Mouse (Mus musculus): ENCODE measurements around the gene 4931440F15Rik. TPM values are rescaled to one million over a fixed set of nuclear protein-coding genes. Genes with fewer than 3 reads are reported as not detected.

The 4931440F15Rik gene
- polyA plus RNA-seq, 1 experiment = 0.04 TPM

DNA sequence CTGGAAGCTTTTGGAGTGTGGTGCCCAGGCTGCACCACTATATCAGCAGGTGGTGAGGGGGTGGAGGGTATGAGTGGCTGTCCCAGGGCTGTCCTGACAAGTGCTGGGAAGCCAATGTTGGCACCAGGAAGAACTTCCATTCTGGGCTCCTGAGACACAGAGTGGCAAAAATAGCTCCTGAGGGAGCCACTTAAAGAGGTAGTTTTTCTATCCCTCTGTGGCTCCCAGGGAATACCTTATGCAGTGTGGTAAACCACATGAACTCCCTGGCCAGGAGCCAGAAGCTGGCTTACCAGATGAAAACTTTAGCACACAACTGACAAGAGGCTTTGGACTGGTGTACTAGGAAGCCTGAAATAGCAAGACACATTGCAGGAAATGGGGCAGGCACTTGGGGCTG, 47.5 kb downstream of the 4931440F15Rik start:
- H3ac ChIP-seq (ENCODE audit: control insufficient read depth, insufficient read length) = no peak overlapping the region
- peak overlapping the region; percentile 25 for H3K4me2 ChIP-seq (ENCODE audit: low read depth)
- no peaks in the 10 kb centered on the region for H3K36me3 ChIP-seq (ENCODE audit: control insufficient read depth, insufficient read depth)
- no peaks in the 10 kb centered on the region for H3K79me2 ChIP-seq (ENCODE audit: control insufficient read depth, insufficient read depth)
- H3K4me3 ChIP-seq = no peak overlapping the region
- no peaks in the 10 kb centered on the region for H3K27me3 ChIP-seq (ENCODE audit: control insufficient read depth, insufficient read depth, insufficient read length)
- TF ChIP-seq MYOG (IDR thresholded peaks at IDR 0.05; ENCODE audit: control insufficient read depth in 1 of 3, insufficient read depth in 1 of 3, insufficient read length in 2 of 3, low read depth in 2 of 3) (peak; percentile 40 to 89 (median 56)), POLR2A (IDR thresholded peaks at IDR 0.05; ENCODE audit: insufficient read length, low read depth) (no peak), E2F4 (IDR thresholded peaks at IDR 0.05; ENCODE audit: insufficient read depth) (no peak), CEBPB (IDR thresholded peaks at IDR 0.05; ENCODE audit: insufficient read depth, poor library complexity, severe bottlenecking) (no peak), USF1 (IDR thresholded peaks at IDR 0.05; ENCODE audit: low read depth) (no peak), TCF12 (IDR thresholded peaks at IDR 0.05; ENCODE audit: insufficient read depth, poor library complexity, severe bottlenecking) (peak; percentile 43), REST (IDR thresholded peaks at IDR 0.05; ENCODE audit: insufficient read depth, insufficient read length) (no peak), POLR2AphosphoS2 (IDR thresholded peaks at IDR 0.05; ENCODE audit: insufficient read length, low read depth) (no peak), SRF (IDR thresholded peaks at IDR 0.05; ENCODE audit: control insufficient read depth, insufficient read length, low read depth) (no peak), MYOD1 (IDR thresholded peaks at IDR 0.05; ENCODE audit: control insufficient read depth in 1 of 3, insufficient read length in 2 of 3, low read depth in 2 of 3) (peak; percentile 64 to 92 (median 82)), TCF3 (IDR thresholded peaks at IDR 0.05; ENCODE audit: insufficient read length, low read depth) (peak; percentile 86), MAX (IDR thresholded peaks at IDR 0.05; ENCODE audit: low read depth) (no peak)

DNA sequence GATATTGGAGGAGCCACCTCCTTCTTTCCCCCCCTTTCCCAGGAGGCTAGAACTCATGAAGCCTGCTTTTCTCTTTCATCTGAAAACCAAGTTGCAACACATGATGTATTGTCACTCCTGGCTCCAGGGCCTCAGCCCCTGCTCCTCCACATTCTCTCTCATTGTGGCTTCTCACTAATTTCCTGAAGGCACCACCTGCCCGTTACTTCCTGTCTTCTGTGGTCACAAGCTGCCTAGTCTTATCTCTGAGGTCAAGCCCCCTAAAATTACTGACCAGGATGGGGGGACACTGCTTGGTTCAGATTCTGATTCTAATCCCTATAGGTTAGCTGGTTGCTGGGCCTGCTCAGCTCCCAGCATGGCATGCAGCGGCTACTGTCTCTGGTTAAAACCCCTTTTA, 50.7 kb downstream of the 4931440F15Rik start:
- Histone ChIP-seq H3K4me3 (no peak overlapping the region), H3ac (ENCODE audit: control insufficient read depth, insufficient read length) (no peak overlapping the region), H3K36me3 (ENCODE audit: control insufficient read depth, insufficient read depth) (no peaks in the 10 kb centered on the region), H3K27me3 (ENCODE audit: control insufficient read depth, insufficient read depth, insufficient read length) (no peaks in the 10 kb centered on the region), H3K79me2 (ENCODE audit: control insufficient read depth, insufficient read depth) (no peaks in the 10 kb centered on the region), H3K4me2 (ENCODE audit: low read depth) (peak overlapping the region; percentile 52)
- peak in 1 of 3 experiments; percentile 63 for TF ChIP-seq MYOG (IDR thresholded peaks at IDR 0.05; ENCODE audit: control insufficient read depth in 1 of 3, insufficient read depth in 1 of 3, insufficient read length in 2 of 3, low read depth in 2 of 3)
- no peak for TF ChIP-seq POLR2A (IDR thresholded peaks at IDR 0.05; ENCODE audit: insufficient read length, low read depth)
- no peak for TF ChIP-seq SRF (IDR thresholded peaks at IDR 0.05; ENCODE audit: control insufficient read depth, insufficient read length, low read depth)
- peak in 2 of 3 experiments; percentile 57 to 76 for TF ChIP-seq MYOD1 (IDR thresholded peaks at IDR 0.05; ENCODE audit: control insufficient read depth in 1 of 3, insufficient read length in 2 of 3, low read depth in 2 of 3)
- no peak for TF ChIP-seq E2F4 (IDR thresholded peaks at IDR 0.05; ENCODE audit: insufficient read depth)
- TF ChIP-seq POLR2AphosphoS2 (IDR thresholded peaks at IDR 0.05; ENCODE audit: insufficient read length, low read depth) = no peak
- TF ChIP-seq TCF3 (IDR thresholded peaks at IDR 0.05; ENCODE audit: insufficient read length, low read depth) = peak; percentile 51
- TF ChIP-seq TCF12 (IDR thresholded peaks at IDR 0.05; ENCODE audit: insufficient read depth, poor library complexity, severe bottlenecking) = peak; percentile 56

DNA sequence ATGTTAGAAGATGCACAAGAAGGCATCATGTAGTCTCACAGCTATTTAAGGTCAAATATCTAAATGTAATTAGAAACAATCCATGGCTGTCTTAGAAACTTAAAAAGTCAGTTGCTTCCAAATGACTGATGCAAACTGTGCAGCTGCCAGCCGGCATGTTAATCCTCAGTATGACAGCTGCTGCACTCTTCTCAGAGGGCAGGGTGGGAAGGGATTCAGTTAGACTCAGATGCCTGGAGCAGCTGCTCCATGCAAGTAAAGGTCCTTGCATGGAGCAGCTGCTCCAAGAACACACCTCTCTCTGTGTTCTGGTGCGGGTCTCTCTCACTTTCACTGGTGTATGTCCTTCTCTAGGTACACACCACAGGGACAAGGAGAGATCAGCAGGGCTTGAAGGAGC, 51.2 kb downstream of the 4931440F15Rik start:
- H3K27me3 ChIP-seq (ENCODE audit: control insufficient read depth, insufficient read depth, insufficient read length) = no peaks in the 10 kb centered on the region
- no peak overlapping the region for H3ac ChIP-seq (ENCODE audit: control insufficient read depth, insufficient read length)
- no peak overlapping the region for H3K4me3 ChIP-seq
- no peaks in the 10 kb centered on the region for H3K36me3 ChIP-seq (ENCODE audit: control insufficient read depth, insufficient read depth)
- H3K4me2 ChIP-seq (ENCODE audit: low read depth) = peak overlapping the region; percentile 52
- H3K79me2 ChIP-seq (ENCODE audit: control insufficient read depth, insufficient read depth) = no peaks in the 10 kb centered on the region
- peak; percentile 98 for TF ChIP-seq TCF3 (IDR thresholded peaks at IDR 0.05; ENCODE audit: insufficient read length, low read depth)
- peak; percentile 100 for TF ChIP-seq TCF12 (IDR thresholded peaks at IDR 0.05; ENCODE audit: insufficient read depth, poor library complexity, severe bottlenecking)
- peak; percentile 90 to 100 (median 97) for TF ChIP-seq MYOG (IDR thresholded peaks at IDR 0.05; ENCODE audit: control insufficient read depth in 1 of 3, insufficient read depth in 1 of 3, insufficient read length in 2 of 3, low read depth in 2 of 3)
- no peak for TF ChIP-seq MAX (IDR thresholded peaks at IDR 0.05; ENCODE audit: low read depth)
- TF ChIP-seq USF1 (IDR thresholded peaks at IDR 0.05; ENCODE audit: low read depth) = no peak
- no peak for TF ChIP-seq SRF (IDR thresholded peaks at IDR 0.05; ENCODE audit: control insufficient read depth, insufficient read length, low read depth)
- TF ChIP-seq CEBPB (IDR thresholded peaks at IDR 0.05; ENCODE audit: insufficient read depth, poor library complexity, severe bottlenecking) = peak; percentile 67; the same call in 1 of the 2 replicates
- TF ChIP-seq POLR2AphosphoS2 (IDR thresholded peaks at IDR 0.05; ENCODE audit: insufficient read length, low read depth) = no peak
- no peak for TF ChIP-seq E2F4 (IDR thresholded peaks at IDR 0.05; ENCODE audit: insufficient read depth)
- TF ChIP-seq MYOD1 (IDR thresholded peaks at IDR 0.05; ENCODE audit: control insufficient read depth in 1 of 3, insufficient read length in 2 of 3, low read depth in 2 of 3) = peak; percentile 98 to 99 (median 98)
- TF ChIP-seq REST (IDR thresholded peaks at IDR 0.05; ENCODE audit: insufficient read depth, insufficient read length) = no peak

Other genes starting within 250 kb of the 4931440F15Rik start
- gene Rtn4, start 132.7 kb downstream of the 4931440F15Rik start, polyA plus RNA-seq (2012; fragmentation: generic; extraction: Trizol) = 309 TPM
- gene Eml6, start 200.4 kb upstream of the 4931440F15Rik start, polyA plus RNA-seq (2012; fragmentation: generic; extraction: Trizol) = 0.41 TPM